Mouse (Mus musculus): ENCODE results near the gene Tbca. TPM values are rescaled to one million over a fixed set of nuclear protein-coding genes. Genes with fewer than 3 reads are reported as not detected.

The Tbca gene
- 403 TPM for polyA plus RNA-seq (2014; fragmentation: Illumina TruSeq; extraction: RNeasy Lipid Tissue Mini Kit (QIAGEN cat#74804); ENCODE audit: low read depth, low replicate concordance)

DNA sequence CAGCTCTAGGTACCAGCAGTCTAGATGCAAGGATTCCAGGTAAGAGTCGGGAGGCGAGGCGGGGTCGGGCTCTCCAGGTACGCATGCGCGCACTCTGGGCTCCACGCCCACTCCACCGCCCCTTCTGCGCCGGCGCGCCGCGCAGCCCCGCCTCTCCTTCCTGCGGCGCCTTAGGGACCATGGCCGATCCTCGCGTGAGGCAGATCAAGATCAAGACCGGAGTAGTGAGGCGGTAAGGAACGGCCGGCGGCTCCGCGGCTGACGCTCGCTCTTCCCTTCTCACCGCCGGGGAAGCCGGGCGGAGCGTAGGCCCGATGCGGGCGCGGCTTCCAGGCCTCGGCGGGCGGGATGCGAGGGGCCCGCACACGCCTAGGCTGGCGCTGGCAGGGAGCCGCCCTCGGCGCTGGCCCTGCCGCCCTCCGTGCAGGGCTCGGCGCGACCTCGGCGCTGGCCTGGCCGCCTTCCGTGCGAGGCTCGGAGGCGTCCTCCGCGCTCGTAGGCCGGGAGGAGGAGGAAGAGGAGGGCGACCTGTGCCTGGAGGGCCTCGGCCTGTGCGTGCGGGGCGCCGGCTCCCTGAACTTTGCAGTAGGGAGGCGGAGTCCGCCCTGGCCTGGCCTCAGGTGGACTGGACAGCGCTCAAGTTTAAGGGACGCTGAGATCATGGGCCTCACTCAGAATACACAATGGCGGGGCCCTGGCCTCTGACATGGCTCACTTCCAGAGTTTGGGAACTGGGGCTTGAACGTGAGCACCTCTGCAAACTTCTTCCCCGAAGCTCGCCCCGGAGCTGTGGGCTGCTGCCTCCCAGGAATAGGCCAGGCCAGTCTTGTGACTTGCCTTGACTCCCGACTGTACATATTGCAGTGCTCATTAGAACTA is at the start of gene Tbca:
Gene Tbca (plus strand): TSS at position 140 of the 879 bp plus-strand sequence.

DNA sequence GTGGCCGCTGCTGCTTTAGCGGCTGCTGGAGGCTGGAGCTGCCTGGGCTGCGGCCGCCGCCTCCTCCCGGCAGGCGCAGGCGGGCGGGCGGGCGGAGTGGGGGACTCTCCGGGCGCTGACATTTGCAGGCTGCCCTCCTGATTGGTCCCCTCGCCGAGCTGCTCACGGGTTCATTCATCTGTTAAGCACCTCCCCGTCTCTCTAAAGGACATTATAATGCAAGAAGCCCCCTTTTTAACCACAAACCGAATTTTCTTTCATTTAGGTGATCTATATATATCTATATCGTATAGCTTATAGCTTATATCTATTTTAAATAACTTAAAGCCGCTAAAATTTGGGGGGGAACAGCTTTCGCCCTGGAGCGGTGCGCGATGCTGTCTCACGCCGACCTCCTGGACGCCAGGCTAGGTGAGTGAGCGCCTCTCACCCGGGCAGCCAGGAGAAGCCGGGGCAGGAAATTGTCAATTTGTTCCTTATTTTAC is 86.7 kb downstream of the Tbca start, which contains the start of gene Otp:
Gene Otp (plus strand): TSS at position 207 of the 485 bp plus-strand sequence.

Other genes with a start within 250 kb of the Tbca start
- gene Otp, start 86.7 kb downstream of the Tbca start, polyA plus RNA-seq (2014; fragmentation: Illumina TruSeq; extraction: RNeasy Lipid Tissue Mini Kit (QIAGEN cat#74804); ENCODE audit: low read depth, low replicate concordance), result not detected
- gene Wdr41, start 187.4 kb downstream of the Tbca start, polyA plus RNA-seq (2014; fragmentation: Illumina TruSeq; extraction: RNeasy Lipid Tissue Mini Kit (QIAGEN cat#74804); ENCODE audit: low read depth, low replicate concordance), result 25.7 TPM